ENCODE assay signal across 10 mouse cellular contexts in the genomic region with DNA sequence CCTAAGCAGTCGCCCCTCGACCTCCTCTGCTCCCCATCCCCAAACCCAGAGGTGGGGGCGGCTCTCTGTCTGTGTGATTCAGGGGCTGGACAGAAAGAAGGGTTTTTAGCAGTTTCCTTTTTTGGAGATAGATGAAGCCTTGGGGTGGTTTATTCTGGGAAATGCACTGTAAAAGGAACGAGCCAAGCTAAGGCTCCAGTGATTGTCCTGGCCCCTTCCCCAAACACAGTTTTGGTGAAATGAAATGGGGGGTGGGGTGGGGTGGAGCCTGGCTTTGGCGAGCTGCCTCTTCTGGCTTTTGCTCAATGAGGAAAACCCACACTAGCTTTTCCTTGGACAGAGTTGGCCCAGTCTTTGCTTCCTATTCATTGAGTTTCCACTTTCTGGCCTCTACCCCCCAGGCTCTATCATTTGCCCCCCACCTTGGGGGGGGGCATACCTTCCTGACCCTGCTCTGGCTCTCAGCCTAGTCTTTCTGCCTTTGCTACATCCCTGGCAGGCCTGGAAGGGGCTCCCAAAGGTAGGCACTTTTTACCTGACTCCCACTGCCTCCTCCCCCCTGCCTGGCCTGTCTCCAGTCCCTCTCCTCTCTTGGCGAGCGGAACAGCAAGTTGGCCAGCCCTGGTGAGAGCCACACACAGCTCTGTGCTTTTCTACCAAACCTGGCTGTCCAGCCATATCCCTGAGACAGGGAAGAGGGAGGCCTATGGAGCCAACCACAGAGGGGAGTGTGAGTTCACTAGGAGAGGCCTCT.
DNase-seq lines count a peak whose midpoint lies in the region; ATAC-seq and TF ChIP-seq lines count a peak whose summit lies in the region.
"Had no signal": no experiment of that assay in that cellular context is flagged by ENCODE, and none has a peak within 500 bp of the region (broad histone marks: within the 10 kb centered on the region; RNA-seq: fewer than 3 reads in every experiment).

No protein-coding gene starts in this region.

- intact Hi-C loops in left cerebral cortex, postnatal 36 days (cut with DNase I): no loop called here

- H3K27ac ChIP-seq in intestine, embryonic 14.5 days (ENCODE audit: low read depth): peak overlapping the region; percentile 87
- H3K27ac ChIP-seq in intestine, postnatal 0 days (ENCODE audit: low read depth, low read length): no peak overlapping the region
- H3K27ac ChIP-seq in limb, embryonic 14.5 days (replicated peaks; ENCODE audit: low read depth, low read length): peak overlapping the region; percentile 63
- H3K27ac ChIP-seq: liver, embryonic 14.5 days had no signal

- peaks cover 65% of the 10 kb centered on the region for H3K4me1 ChIP-seq in intestine, embryonic 14.5 days (replicated peaks; ENCODE audit: control insufficient read depth, insufficient read depth, low read length)
- no peaks in the 10 kb centered on the region for H3K4me1 ChIP-seq in intestine, postnatal 0 days (replicated peaks; ENCODE audit: control insufficient read depth, insufficient read depth, low read length)
- H3K4me1 ChIP-seq in limb, embryonic 14.5 days (ENCODE audit: control insufficient read depth, insufficient read depth, low read length): peaks cover 59% of the 10 kb centered on the region

- no peak overlapping the region for H3K9ac ChIP-seq in intestine, embryonic 14.5 days (ENCODE audit: low read length)
- no peak overlapping the region for H3K9ac ChIP-seq in intestine, postnatal 0 days (ENCODE audit: low read depth, low read length)
- no peak overlapping the region for H3K9ac ChIP-seq in limb, embryonic 14.5 days (ENCODE audit: low read depth, low read length, severe bottlenecking)
- H3K9ac ChIP-seq: liver, embryonic 14.5 days had no signal

- no peaks in the 10 kb centered on the region for H3K9me3 ChIP-seq in intestine, embryonic 14.5 days (ENCODE audit: control insufficient read depth, low read length)
- no peaks in the 10 kb centered on the region for H3K9me3 ChIP-seq in intestine, postnatal 0 days (ENCODE audit: control insufficient read depth)
- no peaks in the 10 kb centered on the region for H3K9me3 ChIP-seq in limb, embryonic 14.5 days (ENCODE audit: control insufficient read depth, low read length)

- no peak for TF ChIP-seq CTCF in intestine, postnatal 0 days (IDR thresholded peaks at IDR 0.05; ENCODE audit: low read depth)

- H3K4me3 ChIP-seq in intestine, embryonic 14.5 days (ENCODE audit: low read depth, low read length): no peak overlapping the region
- no peak overlapping the region for H3K4me3 ChIP-seq in intestine, postnatal 0 days (ENCODE audit: low read depth, low read length)
- H3K4me3 ChIP-seq in limb, embryonic 14.5 days (replicated peaks; ENCODE audit: low read length): no peak overlapping the region

- no peak for DNase-seq in intestine, embryonic 14.5 days (ENCODE audit: low spot score)
- DNase-seq in 3T3-L1 (ENCODE audit: low read depth, low spot score) (peak; percentile 48), adipocyte (ENCODE audit: low spot score) (peak; percentile 17)
- DNase-seq in limb, embryonic 14.5 days (ENCODE audit: low spot score): peak; percentile 70
- DNase-seq in layer of hippocampus, adult 11-12 months (ENCODE audit: low spot score): no peak
- DNase-seq in left cerebral cortex, postnatal 36 days (ENCODE audit: low spot score in 2 of 2): no peak
- DNase-seq: kidney, adult 8-10 months had no signal

- H3K4me2 ChIP-seq in intestine, embryonic 14.5 days (ENCODE audit: low read length): no peak overlapping the region
- no peak overlapping the region for H3K4me2 ChIP-seq in intestine, postnatal 0 days (replicated peaks; ENCODE audit: low read depth)
- 0 out of 2 replicates have a peak overlapping the region, but pooled peaks have one; percentile 10 for H3K4me2 ChIP-seq in limb, embryonic 14.5 days (replicated peaks; ENCODE audit: low read depth, low read length, severe bottlenecking)

- H3K27me3 ChIP-seq in intestine, embryonic 14.5 days (replicated peaks; ENCODE audit: control insufficient read depth, insufficient read depth, low read length): no peaks in the 10 kb centered on the region
- H3K27me3 ChIP-seq in intestine, postnatal 0 days (replicated peaks; ENCODE audit: control insufficient read depth, insufficient read depth, low read length): no peaks in the 10 kb centered on the region
- H3K27me3 ChIP-seq in limb, embryonic 14.5 days (ENCODE audit: control insufficient read depth, insufficient read depth, low read length): no peaks in the 10 kb centered on the region

- TF ChIP-seq POLR2A in limb, embryonic 14.5 days (IDR thresholded peaks at IDR 0.05; ENCODE audit: borderline replicate concordance, extremely low read depth, insufficient read depth, insufficient read length): no peak

- ATAC-seq in intestine, embryonic 14.5 days (replicated peaks; ENCODE audit: low FRiP score, low TSS enrichment, low read depth): no peak
- ATAC-seq in intestine, postnatal 0 days: no peak
- ATAC-seq in limb, embryonic 14.5 days (ENCODE audit: low FRiP score, low read depth): peak; percentile 50
- no peak for ATAC-seq in granulocyte monocyte progenitor cell, adult 5-6 weeks (replicated peaks; ENCODE audit: poor library complexity, severe bottlenecking)

- no peaks in the 10 kb centered on the region for H3K36me3 ChIP-seq in intestine, embryonic 14.5 days (ENCODE audit: control insufficient read depth, insufficient read depth, low read length)
- no peaks in the 10 kb centered on the region for H3K36me3 ChIP-seq in intestine, postnatal 0 days (ENCODE audit: control insufficient read depth, insufficient read depth)
- peaks cover 10% of the 10 kb centered on the region; the same call in 1 of the 2 replicates for H3K36me3 ChIP-seq in limb, embryonic 14.5 days (ENCODE audit: control insufficient read depth, insufficient read depth, low read length)

- WGBS in intestine, embryonic 14.5 days: 47% methylated on average over 7 of the region's 7 CpGs
- 63% methylated on average over 7 of the region's 7 CpGs for WGBS in intestine, postnatal 0 days
- 50% methylated on average over 7 of the region's 7 CpGs for WGBS in limb, embryonic 14.5 days

Comparison
In these comparisons a context has a peak if more than half of its experiments do, and no peak if none do; other contexts are left out.
1. DNase-seq: peak in 3T3-L1 (single experiment), adipocyte (single experiment) and limb, embryonic 14.5 days (single experiment); none in intestine, embryonic 14.5 days (single experiment), layer of hippocampus, adult 11-12 months (single experiment) and left cerebral cortex, postnatal 36 days (0 of 2).